Mouse (Mus musculus): Measurements from ENCODE around the gene Maz. TPM values are rescaled to one million over a fixed set of nuclear protein-coding genes. Genes with fewer than 3 reads are reported as not detected.

Maz gene
- total and polyA plus RNA-seq, 2 experiments from 2014 or later = 69.3 to 222 TPM

DNA sequence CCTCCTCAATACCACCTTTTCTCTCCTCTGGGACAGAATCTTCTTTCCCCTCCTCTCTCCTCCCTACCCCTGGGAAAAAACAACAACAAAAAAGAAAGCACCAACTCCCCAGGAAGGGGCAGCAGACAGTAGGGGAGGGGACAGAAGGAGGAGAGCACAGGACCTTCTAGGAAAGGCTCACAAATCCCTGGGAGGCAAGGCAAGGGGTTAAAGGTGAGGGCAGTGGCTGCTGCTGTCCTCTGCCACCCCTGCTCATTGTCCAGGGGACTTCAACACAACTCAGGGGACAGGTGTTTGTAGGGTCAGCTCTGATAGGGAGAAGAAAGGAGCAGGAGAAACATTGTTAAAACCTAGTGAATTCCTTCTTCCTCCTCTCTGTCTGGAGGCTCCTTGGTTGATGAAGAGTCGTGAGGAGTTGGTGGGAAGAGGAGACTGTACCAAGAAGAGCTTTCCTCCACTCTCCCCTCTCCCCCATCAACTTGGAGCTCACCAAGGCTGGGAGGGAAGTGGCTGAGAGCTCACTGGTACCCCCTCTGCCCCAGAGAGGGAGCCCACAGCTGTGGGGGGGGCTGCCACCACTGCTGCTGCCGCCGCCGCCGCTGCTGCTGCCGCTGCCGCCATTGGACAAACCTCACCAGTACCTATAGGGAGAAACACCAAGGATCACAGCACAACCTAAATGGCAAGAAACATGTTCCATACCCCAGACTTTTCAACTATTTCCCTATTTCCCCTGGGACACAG is 4.1 kb downstream of the Maz start:
- no peak overlapping the region for H3K4me3 ChIP-seq (ENCODE audit: low read length)
- no peaks in the 10 kb centered on the region for H3K27me3 ChIP-seq (ENCODE audit: insufficient read depth, low read length)
- DNase-seq (ENCODE audit: low spot score) (no peak), ATAC-seq (no peak)
- peaks cover 47% of the 10 kb centered on the region for H3K4me1 ChIP-seq (ENCODE audit: insufficient read depth, low read length)
- peaks cover 19% of the 10 kb centered on the region; the same call in 1 of the 2 replicates for H3K36me3 ChIP-seq (ENCODE audit: insufficient read depth, low read length)
- no peaks in the 10 kb centered on the region for H3K9me3 ChIP-seq (ENCODE audit: low read length)
- TF ChIP-seq CTCF (IDR thresholded peaks at IDR 0.05; ENCODE audit: low read depth) = no peak
- H3K27ac ChIP-seq = 0 out of 2 replicates have a peak overlapping the region, but pooled peaks have one; percentile 32
- peak overlapping the region; percentile 99; the same call in 1 of the 2 replicates for H3K9ac ChIP-seq (replicated peaks; ENCODE audit: low read length)
- 58% methylated on average over 7 of the region's 7 CpGs for WGBS
- H3K4me2 ChIP-seq (ENCODE audit: low read depth, low read length) = peak overlapping the region; percentile 87

DNA sequence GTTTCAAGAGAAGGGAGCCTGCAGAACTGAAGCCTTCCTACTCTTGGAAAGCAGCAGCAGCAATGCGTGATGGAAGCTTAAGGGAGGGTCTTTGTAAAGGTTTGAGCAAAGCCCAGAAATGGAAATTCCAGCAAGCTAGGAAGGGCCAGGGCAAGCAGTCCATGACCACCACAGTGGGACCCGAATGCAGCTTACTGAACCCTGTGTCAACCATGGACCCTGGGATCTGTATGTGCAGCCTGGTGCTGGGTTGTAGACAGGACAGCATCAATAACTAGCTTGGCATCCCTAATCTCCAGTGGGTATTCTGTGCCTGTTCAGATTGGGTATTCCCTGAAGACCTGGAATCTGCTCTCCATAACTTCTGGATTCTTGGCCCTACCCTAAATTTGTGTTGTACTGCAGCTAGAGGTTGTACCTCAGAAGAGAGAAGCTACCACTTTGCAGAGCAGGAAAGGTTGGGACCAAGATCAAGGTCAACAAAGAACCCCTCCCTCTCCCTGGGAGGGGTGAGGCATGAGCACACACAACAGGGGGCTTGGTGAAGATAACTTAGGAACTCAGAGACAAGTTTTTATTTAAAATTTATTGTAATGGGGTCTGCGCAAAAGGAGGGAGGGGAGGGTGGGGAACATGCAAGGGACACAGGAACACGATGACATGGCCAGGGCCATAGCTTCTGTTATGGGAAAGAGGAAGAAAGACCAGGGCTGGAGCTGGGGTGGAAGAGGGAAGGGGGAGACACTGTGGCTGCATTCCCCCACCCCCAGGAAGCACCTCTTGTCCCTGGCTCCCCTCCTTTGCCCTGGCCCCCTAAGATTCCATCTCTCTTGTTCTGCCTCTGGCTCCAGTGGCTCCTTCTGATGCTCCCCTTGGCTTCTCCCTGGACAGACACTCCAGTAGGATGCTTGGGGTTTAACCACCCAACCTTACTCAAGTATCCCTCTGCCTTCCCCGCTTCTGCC is 5.0 kb downstream of the Maz start:
- H3K4me1 ChIP-seq (ENCODE audit: insufficient read depth, low read length) = peaks cover 47% of the 10 kb centered on the region
- 28% methylated on average over 5 of the region's 5 CpGs for WGBS
- ATAC-seq = no peak

DNA sequence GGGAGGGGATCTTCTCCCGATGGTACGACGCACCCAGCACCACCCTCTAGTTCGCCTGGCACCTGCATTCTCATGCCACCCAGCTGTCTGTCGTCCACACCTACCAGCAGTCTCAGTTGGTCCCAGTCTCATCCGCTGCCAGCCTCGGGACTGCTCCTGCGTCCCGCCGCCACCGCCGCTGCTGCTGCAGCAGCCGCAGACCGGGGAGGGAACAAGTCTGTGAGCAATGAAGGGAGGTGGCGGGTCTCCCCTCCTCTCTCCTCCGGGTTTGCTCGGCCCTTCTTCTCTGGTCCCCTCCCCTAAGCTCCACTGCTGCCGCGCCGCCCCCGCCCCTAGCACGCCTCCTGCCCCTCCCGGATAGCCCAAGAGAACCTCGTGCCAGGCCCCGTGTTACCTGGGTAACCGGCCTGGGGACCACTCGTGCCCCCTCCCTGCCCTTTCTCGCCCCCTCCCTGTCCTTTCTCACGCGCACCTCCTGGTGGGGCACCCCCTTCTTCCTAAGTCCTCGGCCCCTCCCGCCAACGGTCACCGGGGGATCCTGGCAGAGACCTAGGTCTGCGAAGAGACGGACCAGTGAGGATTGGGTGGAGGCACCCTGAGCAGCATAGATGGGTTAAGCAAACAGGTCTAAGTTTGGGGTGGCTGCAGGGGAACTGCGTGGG is 5.8 kb downstream of the Maz start, which contains the start of the genes Gm42742 and Prrt2:
TSS of gene Gm42742 (minus strand) at position 197 of the 662 bp plus-strand sequence.
TSS of gene Prrt2 (minus strand) at position 311 of the 662 bp plus-strand sequence.
- no peak for TF ChIP-seq CTCF (IDR thresholded peaks at IDR 0.05; ENCODE audit: low read depth)
- ATAC-seq (peak; percentile 13), DNase-seq (ENCODE audit: low spot score) (peak; percentile 79)
- peaks cover 19% of the 10 kb centered on the region; the same call in 1 of the 2 replicates for H3K36me3 ChIP-seq (ENCODE audit: insufficient read depth, low read length)
- peaks cover 48% of the 10 kb centered on the region for H3K4me1 ChIP-seq (ENCODE audit: insufficient read depth, low read length)
- peak within 1 kb of the TSS; percentile 81 for H3K9ac ChIP-seq (replicated peaks; ENCODE audit: low read length)
- H3K9me3 ChIP-seq (ENCODE audit: low read length) = no peaks in the 10 kb centered on the region
- H3K27me3 ChIP-seq (ENCODE audit: insufficient read depth, low read length) = no peaks in the 10 kb centered on the region
- peak within 1 kb of the TSS; percentile 85 for H3K4me2 ChIP-seq (ENCODE audit: low read depth, low read length)
- H3K4me3 ChIP-seq (ENCODE audit: low read length) = peak within 1 kb of the TSS; percentile 59
- 2% methylated on average over 36 of the region's 37 CpGs for WGBS
- peak within 1 kb of the TSS; percentile 86 for H3K27ac ChIP-seq

More for the DNA sequence above, 5.0 kb downstream of the Maz start:
- Histone ChIP-seq H3K9ac (replicated peaks; ENCODE audit: low read length) (peak overlapping the region; percentile 81), H3K36me3 (ENCODE audit: insufficient read depth, low read length) (peaks cover 19% of the 10 kb centered on the region; the same call in 1 of the 2 replicates), H3K27me3 (ENCODE audit: insufficient read depth, low read length) (no peaks in the 10 kb centered on the region), H3K4me3 (ENCODE audit: low read length) (peak overlapping the region; percentile 59), H3K27ac (peak overlapping the region; percentile 86), H3K9me3 (ENCODE audit: low read length) (no peaks in the 10 kb centered on the region), H3K4me2 (ENCODE audit: low read depth, low read length) (peak overlapping the region; percentile 85)
- TF ChIP-seq CTCF (IDR thresholded peaks at IDR 0.05; ENCODE audit: low read depth) = no peak
- no peak for DNase-seq (ENCODE audit: low spot score)

DNA sequence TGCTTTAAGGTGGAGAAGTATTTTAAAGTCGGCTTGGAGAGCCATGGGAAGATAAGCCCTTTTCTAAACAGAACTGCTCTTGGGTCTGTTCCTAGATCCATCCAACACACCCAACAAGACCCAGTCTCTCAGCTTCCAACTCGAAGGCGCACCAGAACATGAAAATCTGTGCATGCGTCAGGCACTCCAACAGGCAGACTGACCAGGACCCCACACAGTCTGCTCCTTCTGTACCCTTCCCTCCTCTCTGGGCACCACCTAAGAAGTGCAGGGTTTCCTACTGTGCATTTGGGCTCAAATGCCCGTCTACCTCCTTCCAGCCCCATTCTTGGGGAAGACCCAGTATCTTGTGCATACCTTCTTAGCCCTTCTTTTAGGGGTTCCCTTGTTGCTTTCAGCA is 6.3 kb downstream of the Maz start:
- Histone ChIP-seq H3K4me1 (ENCODE audit: insufficient read depth, low read length) (peaks cover 54% of the 10 kb centered on the region), H3K9me3 (ENCODE audit: low read length) (no peaks in the 10 kb centered on the region), H3K36me3 (ENCODE audit: insufficient read depth, low read length) (peaks cover 20% of the 10 kb centered on the region), H3K27ac (peak overlapping the region; percentile 86), H3K4me2 (ENCODE audit: low read depth, low read length) (peak overlapping the region; percentile 85), H3K4me3 (ENCODE audit: low read length) (peak overlapping the region; percentile 59), H3K9ac (replicated peaks; ENCODE audit: low read length) (peak overlapping the region; percentile 81), H3K27me3 (ENCODE audit: insufficient read depth, low read length) (no peaks in the 10 kb centered on the region)
- DNase-seq (ENCODE audit: low spot score) (no peak), ATAC-seq (no peak)
- no peak for TF ChIP-seq CTCF (IDR thresholded peaks at IDR 0.05; ENCODE audit: low read depth)
- 11% methylated on average over 5 of the region's 5 CpGs for WGBS

DNA sequence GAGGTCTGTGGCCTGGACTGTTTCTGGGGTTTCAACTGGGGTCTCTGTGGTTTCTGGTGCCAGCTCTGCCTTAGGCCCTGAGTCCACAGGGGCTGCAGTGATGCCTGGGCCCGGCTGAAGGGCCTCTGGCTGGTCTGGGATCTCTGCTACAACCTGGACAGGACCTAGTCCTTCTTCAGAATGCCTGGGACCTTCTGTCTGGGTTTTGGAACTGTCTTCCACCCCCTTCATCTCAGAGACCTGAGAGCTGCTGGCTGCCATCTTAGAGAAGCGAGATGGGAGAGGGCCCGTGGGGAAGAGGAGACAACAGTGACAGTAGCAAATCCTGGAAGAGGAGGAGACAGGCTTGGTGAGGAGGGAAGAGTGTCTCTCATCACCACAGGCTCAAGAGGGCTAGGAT is 6.8 kb downstream of the Maz start:
- no peak for ATAC-seq

More for the DNA sequence above, 6.8 kb downstream of the Maz start:
- peak overlapping the region; percentile 86; the same call in 1 of the 2 replicates for H3K27ac ChIP-seq
- peaks cover 25% of the 10 kb centered on the region for H3K36me3 ChIP-seq (ENCODE audit: insufficient read depth, low read length)
- peak; percentile 4 for DNase-seq (ENCODE audit: low spot score)
- TF ChIP-seq CTCF (IDR thresholded peaks at IDR 0.05; ENCODE audit: low read depth) = no peak
- WGBS = 45% methylated on average over 3 of the region's 3 CpGs
- H3K27me3 ChIP-seq (ENCODE audit: insufficient read depth, low read length) = no peaks in the 10 kb centered on the region
- H3K9me3 ChIP-seq (ENCODE audit: low read length) = no peaks in the 10 kb centered on the region
- peak overlapping the region; percentile 59 for H3K4me3 ChIP-seq (ENCODE audit: low read length)
- peak overlapping the region; percentile 85 for H3K4me2 ChIP-seq (ENCODE audit: low read depth, low read length)
- H3K9ac ChIP-seq (replicated peaks; ENCODE audit: low read length) = peak overlapping the region; percentile 81
- H3K4me1 ChIP-seq (ENCODE audit: insufficient read depth, low read length) = peaks cover 56% of the 10 kb centered on the region
